8 mouse cellular contexts compared by ENCODE assay signal in genomic region chr11:76167079-76167765, GRCm38 (mm10). TPM values are rescaled to one million over a fixed set of nuclear protein-coding genes. Genes with fewer than 3 reads are reported as not detected.
DNase-seq lines count a peak whose midpoint lies in the region.
"Had no signal": no experiment of that assay in that cellular context is flagged by ENCODE, and none has a peak within 500 bp of the region (broad histone marks: within the 10 kb centered on the region; RNA-seq: fewer than 3 reads in every experiment).

No protein-coding gene starts in this region.

- WGBS in embryonic facial prominence, embryonic 10.5 days, result 33% methylated on average over 5 of the region's 5 CpGs

- H3K27me3 ChIP-seq in embryonic facial prominence, embryonic 10.5 days (replicated peaks; ENCODE audit: low read depth, poor library complexity, severe bottlenecking), result no peaks in the 10 kb centered on the region
- H3K27me3 ChIP-seq: limb, embryonic 13.5 days had no signal

- DNase-seq in urinary bladder, postnatal 14 days (ENCODE audit: low spot score), result peak; percentile 72
- DNase-seq in urinary bladder, postnatal 10 days (ENCODE audit: low spot score), result no peak
- DNase-seq in adrenal gland, postnatal 14 days, result peak; percentile 89
- peak; percentile 75 for DNase-seq in embryonic facial prominence, embryonic 10.5 days (ENCODE audit: low spot score)
- DNase-seq in induced T-regulatory cell, adult 2 months (ENCODE audit: low read depth), result peak; percentile 87
- peak; percentile 56 to 74 for DNase-seq in lung, adult 18-20 months
- peak; percentile 70 for DNase-seq in right cerebral cortex, postnatal 4 days

- H3K4me3 ChIP-seq in embryonic facial prominence, embryonic 10.5 days, result no peak overlapping the region
- H3K4me3 ChIP-seq: limb, embryonic 13.5 days had no signal

- H3K36me3 ChIP-seq in embryonic facial prominence, embryonic 10.5 days (replicated peaks), result peaks cover 25% of the 10 kb centered on the region

- H3K4me1 ChIP-seq in embryonic facial prominence, embryonic 10.5 days, result no peaks in the 10 kb centered on the region
- H3K4me1 ChIP-seq: limb, embryonic 13.5 days had no signal

- H3K9me3 ChIP-seq in embryonic facial prominence, embryonic 10.5 days, result no peaks in the 10 kb centered on the region
- H3K9me3 ChIP-seq: limb, embryonic 13.5 days had no signal

- no peak overlapping the region for H3K27ac ChIP-seq in embryonic facial prominence, embryonic 10.5 days (replicated peaks)
- H3K27ac ChIP-seq: limb, embryonic 13.5 days had no signal

RNA-seq across cellular contexts. Expression of gene Vps53, which starts 12.2 kb away (rescaled TPM):
- total RNA-seq in adrenal gland, postnatal 14 days (2021), result 39.5 and 41.1 TPM in 2 replicates
- 37.5 and 39.8 TPM in 2 replicates for polyA plus RNA-seq in embryonic facial prominence, embryonic 10.5 days (2016; fragmentation: Nextera tagmentation; extraction: Ambion mirVana)

RNA-seq across cellular contexts. Expression of gene Fam57a, which starts 12.2 kb away (rescaled TPM):
- total RNA-seq in adrenal gland, postnatal 14 days (2021), result 7.6 and 8.0 TPM in 2 replicates
- 35.0 and 35.1 TPM in 2 replicates for polyA plus RNA-seq in embryonic facial prominence, embryonic 10.5 days (2016; fragmentation: Nextera tagmentation; extraction: Ambion mirVana)

RNA-seq across cellular contexts. Expression of gene Dbil5, which starts 50.2 kb away (rescaled TPM):
- total RNA-seq in adrenal gland, postnatal 14 days (2021), result 1.3 TPM in 1 of 2 replicates, not detected in the other
- polyA plus RNA-seq in embryonic facial prominence, embryonic 10.5 days (2016; fragmentation: Nextera tagmentation; extraction: Ambion mirVana), result 0.75 and 0.83 TPM in 2 replicates

RNA-seq across cellular contexts. Expression of gene Gemin4, which starts 50.2 kb away (rescaled TPM):
- total RNA-seq in adrenal gland, postnatal 14 days (2021), result 6.0 and 7.1 TPM in 2 replicates
- 53.9 and 58.9 TPM in 2 replicates for polyA plus RNA-seq in embryonic facial prominence, embryonic 10.5 days (2016; fragmentation: Nextera tagmentation; extraction: Ambion mirVana)
